Mouse (Mus musculus) forebrain, embryonic 12.5 days (tissue): ENCODE data around the gene Ctsk. TPM values are rescaled to one million over a fixed set of nuclear protein-coding genes. Genes with fewer than 3 reads are reported as not detected.
"Not testable (repeated sequence)": the region's sequence is repeated elsewhere in the genome, so short reads cannot be mapped to it uniquely, and the experiment has no call there.

Source experiments
- ATAC-seq: fragments of 200-750 bp; cut with Nextera tagmentation; 2 replicates; pipeline ENCODE4 v1.8.0; 2017; ENCODE audit warnings: moderate TSS enrichment; ENCODE audit not compliant: low FRiP score
- H3K27ac ChIP-seq: fragments of 300-500 bp; sonication (generic); 2 replicates; pipeline ENCODE4 v1.5.1; 2016; ENCODE audit warnings: mild to moderate bottlenecking
- H3K27me3 ChIP-seq: fragments of 300-500 bp; sonication (generic); 2 replicates; pipeline ENCODE4 v1.6.1; 2016; ENCODE audit warnings: mild to moderate bottlenecking
- H3K36me3 ChIP-seq: fragments of 300-500 bp; sonication (generic); replicated peaks from 2 replicates; pipeline ENCODE4 v1.6.1; 2016; ENCODE audit warnings: mild to moderate bottlenecking
- H3K4me1 ChIP-seq: fragments of 300-500 bp; sonication (generic); 2 replicates; pipeline ENCODE4 v1.6.1; 2016
- H3K4me2 ChIP-seq: fragments of 300-500 bp; sonication (generic); 2 replicates; pipeline ENCODE4 v1.6.1; 2016; ENCODE audit warnings: mild to moderate bottlenecking, moderate library complexity
- H3K4me3 ChIP-seq: fragments of 300-500 bp; sonication (generic); replicated peaks from 2 replicates; pipeline ENCODE4 v1.5.1; 2016; ENCODE audit warnings: mild to moderate bottlenecking
- H3K9ac ChIP-seq: fragments of 300-500 bp; sonication (generic); 2 replicates; pipeline ENCODE4 v1.6.1; 2016; ENCODE audit warnings: mild to moderate bottlenecking
- H3K9me3 ChIP-seq: fragments of 300-500 bp; sonication (generic); 2 replicates; pipeline ENCODE4 v1.6.1; 2016
- WGBS: fragments of 180-500 bp; shearing (Covaris S2); methylation state at CpG from one replicate; pipeline ENCODE4 v1.1.7; 2016; 5-methylcytosine and 5-hydroxymethylcytosine counted together
- polyA plus RNA-seq: library from polyadenylated mRNA; unstranded; fragments of >200 nt; fragmentation: Nextera tagmentation; extraction: Ambion mirVana; gene quantifications from 2 replicates; pipeline ENCODE4 v1.2.1, GENCODE M21; 2016

The Ctsk gene
- polyA plus RNA-seq, 1 experiment from 2014 or later, result 8.1 TPM

GRCm38 (mm10) chr3:95526622-95527211 is 27.7 kb downstream of the Ctsk start, which contains the start of gene Ctss:
Gene Ctss (plus strand): TSS chr3:95526786.
- Histone ChIP-seq H3K27me3 (no peaks in the 10 kb centered on the region), H3K9ac (no peak within 1 kb of the TSS), H3K4me3 (no peak within 1 kb of the TSS), H3K4me2 (no peak within 1 kb of the TSS), H3K9me3 (no peaks in the 10 kb centered on the region), H3K27ac (no peak within 1 kb of the TSS), H3K4me1 (no peaks in the 10 kb centered on the region), H3K36me3 (no peaks in the 10 kb centered on the region)
- WGBS, result 88% methylated on average over 8 of the region's 8 CpGs
- ATAC-seq, result no peak

- no peaks in the 10 kb centered on the region for H3K36me3 ChIP-seq
- no peak for ATAC-seq
- H3K9ac ChIP-seq, result no peak overlapping the region
- no peak overlapping the region for H3K27ac ChIP-seq
- no peaks in the 10 kb centered on the region for H3K4me1 ChIP-seq
- no peaks in the 10 kb centered on the region for H3K27me3 ChIP-seq
- H3K4me3 ChIP-seq, result no peak overlapping the region
- WGBS, result 93% methylated on average over 6 of the region's 6 CpGs
- no peaks in the 10 kb centered on the region for H3K9me3 ChIP-seq
- H3K4me2 ChIP-seq, result no peak overlapping the region
Measured at GRCm38 (mm10) chr3:95529814-95530213, 30.8 kb downstream of the Ctsk start.

- Histone ChIP-seq H3K9me3 (no peaks in the 10 kb centered on the region), H3K27me3 (no peaks in the 10 kb centered on the region), H3K4me1 (no peaks in the 10 kb centered on the region), H3K4me3 (no peak overlapping the region), H3K9ac (no peak overlapping the region), H3K36me3 (no peaks in the 10 kb centered on the region), H3K27ac (no peak overlapping the region), H3K4me2 (no peak overlapping the region)
- ATAC-seq, result no peak
- 100% methylated on average over 1 of the region's 1 CpGs for WGBS
Measured at GRCm38 (mm10) chr3:95531025-95531424, 32.0 kb downstream of the Ctsk start.

GRCm38 (mm10) chr3:95533364-95533763 is 34.3 kb downstream of the Ctsk start:
- no peaks in the 10 kb centered on the region for H3K9me3 ChIP-seq
- no peak for ATAC-seq
- no peak overlapping the region for H3K4me3 ChIP-seq
- WGBS, result 90% methylated on average over 5 of the region's 5 CpGs
- no peaks in the 10 kb centered on the region for H3K4me1 ChIP-seq
- no peaks in the 10 kb centered on the region for H3K27me3 ChIP-seq
- H3K27ac ChIP-seq, result no peak overlapping the region
- no peak overlapping the region for H3K4me2 ChIP-seq
- H3K36me3 ChIP-seq, result no peaks in the 10 kb centered on the region
- H3K9ac ChIP-seq, result no peak overlapping the region

- no peak overlapping the region for H3K9ac ChIP-seq
- no peaks in the 10 kb centered on the region for H3K4me1 ChIP-seq
- no peak overlapping the region for H3K4me3 ChIP-seq
- WGBS, result 85% methylated on average over 1 of the region's 1 CpGs
- no peak overlapping the region for H3K27ac ChIP-seq
- H3K36me3 ChIP-seq, result no peaks in the 10 kb centered on the region
- ATAC-seq, result no peak
- no peaks in the 10 kb centered on the region for H3K27me3 ChIP-seq
- H3K9me3 ChIP-seq, result no peaks in the 10 kb centered on the region
- H3K4me2 ChIP-seq, result no peak overlapping the region
Measured at GRCm38 (mm10) chr3:95534927-95535326, 35.9 kb downstream of the Ctsk start.

- Histone ChIP-seq H3K27ac (no peak overlapping the region), H3K4me1 (no peaks in the 10 kb centered on the region), H3K4me3 (no peak overlapping the region), H3K36me3 (no peaks in the 10 kb centered on the region), H3K4me2 (no peak overlapping the region), H3K9me3 (no peaks in the 10 kb centered on the region), H3K9ac (no peak overlapping the region), H3K27me3 (no peaks in the 10 kb centered on the region)
- no peak for ATAC-seq
- WGBS, result 90% methylated on average over 10 of the region's 10 CpGs
Measured at GRCm38 (mm10) chr3:95538936-95539335, 39.9 kb downstream of the Ctsk start.

- no peak for ATAC-seq
Measured at GRCm38 (mm10) chr3:95539837-95540236, 40.8 kb downstream of the Ctsk start.

GRCm38 (mm10) chr3:95541186-95541585 is 42.1 kb downstream of the Ctsk start:
- WGBS, result 79% methylated on average over 2 of the region's 2 CpGs
- H3K4me2 ChIP-seq, H3K36me3 ChIP-seq, H3K27ac ChIP-seq, ATAC-seq, H3K27me3 ChIP-seq, H3K9ac ChIP-seq, H3K9me3 ChIP-seq, H3K4me1 ChIP-seq, H3K4me3 ChIP-seq: not testable (repeated sequence)

More at GRCm38 (mm10) chr3:95539837-95540236, 40.8 kb downstream of the Ctsk start:
- Histone ChIP-seq H3K9ac (no peak overlapping the region), H3K4me1 (no peaks in the 10 kb centered on the region), H3K27me3 (no peaks in the 10 kb centered on the region), H3K36me3 (no peaks in the 10 kb centered on the region), H3K4me3 (no peak overlapping the region), H3K27ac (no peak overlapping the region), H3K4me2 (no peak overlapping the region), H3K9me3 (no peaks in the 10 kb centered on the region)
- 93% methylated on average over 4 of the region's 4 CpGs for WGBS

GRCm38 (mm10) chr3:95542171-95542570 is 43.1 kb downstream of the Ctsk start:
- Histone ChIP-seq H3K4me2 (no peak overlapping the region), H3K4me3 (no peak overlapping the region), H3K27me3 (no peaks in the 10 kb centered on the region), H3K4me1 (no peaks in the 10 kb centered on the region), H3K36me3 (no peaks in the 10 kb centered on the region), H3K27ac (no peak overlapping the region), H3K9ac (no peak overlapping the region), H3K9me3 (no peaks in the 10 kb centered on the region)
- no peak for ATAC-seq

GRCm38 (mm10) chr3:95542981-95543380 is 43.9 kb downstream of the Ctsk start:
- no peak overlapping the region for H3K4me3 ChIP-seq
- H3K9me3 ChIP-seq, result no peaks in the 10 kb centered on the region
- H3K4me2 ChIP-seq, result no peak overlapping the region
- no peaks in the 10 kb centered on the region for H3K4me1 ChIP-seq
- no peaks in the 10 kb centered on the region for H3K36me3 ChIP-seq
- WGBS, result 79% methylated on average over 7 of the region's 7 CpGs
- ATAC-seq, result no peak
- H3K27ac ChIP-seq, result no peak overlapping the region
- no peak overlapping the region for H3K9ac ChIP-seq
- no peaks in the 10 kb centered on the region for H3K27me3 ChIP-seq

GRCm38 (mm10) chr3:95550176-95550575 is 51.1 kb downstream of the Ctsk start:
- Histone ChIP-seq H3K9me3 (no peaks in the 10 kb centered on the region), H3K36me3 (no peaks in the 10 kb centered on the region)
- 68% methylated on average over 1 of the region's 1 CpGs for WGBS

GRCm38 (mm10) chr3:95553986-95554385 is 54.9 kb downstream of the Ctsk start:
- Histone ChIP-seq H3K27me3 (no peaks in the 10 kb centered on the region), H3K27ac (no peak overlapping the region), H3K4me2 (no peak overlapping the region), H3K4me1 (no peaks in the 10 kb centered on the region), H3K4me3 (no peak overlapping the region), H3K36me3 (no peaks in the 10 kb centered on the region), H3K9ac (no peak overlapping the region), H3K9me3 (no peaks in the 10 kb centered on the region)
- ATAC-seq, result no peak
- WGBS, result 78% methylated on average over 3 of the region's 3 CpGs

More at GRCm38 (mm10) chr3:95550176-95550575, 51.1 kb downstream of the Ctsk start:
- ATAC-seq, result no peak
- Histone ChIP-seq H3K27me3 (no peaks in the 10 kb centered on the region), H3K4me3 (no peak overlapping the region), H3K27ac (no peak overlapping the region), H3K9ac (no peak overlapping the region), H3K4me2 (no peak overlapping the region), H3K4me1 (no peaks in the 10 kb centered on the region)
